Mouse (Mus musculus) heart, postnatal 25 days (tissue): ENCODE results near the gene Pknox1. TPM values are rescaled to one million over a fixed set of nuclear protein-coding genes. Genes with fewer than 3 reads are reported as not detected.
A peak's percentile ranks its signal among the peaks of the same experiment; 100 is the strongest.
"Not testable (repeated sequence)": the region's sequence is repeated elsewhere in the genome, so short reads cannot be mapped to it uniquely, and the experiment has no call there.

Experiments
- DNase-seq: peaks from one replicate; pipeline ENCODE4 v3.0.0; 2022; ENCODE audit warnings: low spot score
- intact Hi-C: fragments of 180-260 bp; cut with DNase I; formaldehyde crosslinking; loops from one replicate; pipeline ENCODE4 v1.15.1; 2025
- total RNA-seq, 2 experiments: library from RNA; stranded (reverse); gene quantifications; 2 replicates each; pipeline ENCODE4 v1.2.3; 2021

Pknox1 gene
- total RNA-seq, 2 experiments from 2014 or later, result 9.9 to 14.6 TPM

DNA sequence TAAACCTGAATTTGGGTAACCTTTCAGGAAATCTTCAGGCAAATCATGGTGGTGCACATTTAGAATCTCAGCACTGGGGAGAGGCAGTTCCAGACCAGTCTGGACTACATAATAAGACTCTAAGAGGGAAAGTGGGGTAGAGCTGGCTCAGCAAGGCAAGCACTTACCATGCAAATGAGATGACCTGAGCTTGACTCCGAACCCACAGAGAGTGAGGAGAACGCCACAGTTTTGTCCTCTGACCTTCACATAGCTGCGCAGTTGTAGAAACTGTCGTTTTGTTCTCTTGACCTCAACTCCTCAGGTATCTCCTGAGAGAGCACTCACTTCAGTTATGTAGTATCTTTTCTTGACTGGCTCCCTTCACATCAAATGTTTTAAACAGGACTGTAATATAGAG lies 24.2 kb downstream of the Pknox1 start:
- DNase-seq, result no peak
- intact Hi-C loops, result no loop called here

DNA sequence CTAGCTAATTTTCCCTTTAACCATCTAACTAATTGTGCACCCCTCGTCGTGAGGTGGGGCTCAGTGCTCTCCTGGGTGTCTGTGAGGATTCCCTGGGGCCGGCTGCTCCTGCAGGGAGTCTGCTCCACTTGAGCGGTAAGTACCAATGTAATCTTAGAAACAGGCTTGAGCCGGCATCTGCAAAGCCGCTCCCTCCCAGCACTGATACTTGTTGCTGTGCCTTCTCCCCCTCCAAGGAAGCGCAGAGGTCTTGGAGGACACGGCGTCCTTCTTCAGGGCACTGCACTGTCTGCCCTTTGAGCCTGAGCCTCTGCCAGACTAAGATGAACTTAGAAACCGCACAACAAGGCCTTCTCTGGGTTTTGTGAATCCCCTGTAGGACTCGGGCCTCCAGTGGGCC lies 26.3 kb downstream of the Pknox1 start:
- intact Hi-C loops, result no loop called here
- no peak for DNase-seq

DNA sequence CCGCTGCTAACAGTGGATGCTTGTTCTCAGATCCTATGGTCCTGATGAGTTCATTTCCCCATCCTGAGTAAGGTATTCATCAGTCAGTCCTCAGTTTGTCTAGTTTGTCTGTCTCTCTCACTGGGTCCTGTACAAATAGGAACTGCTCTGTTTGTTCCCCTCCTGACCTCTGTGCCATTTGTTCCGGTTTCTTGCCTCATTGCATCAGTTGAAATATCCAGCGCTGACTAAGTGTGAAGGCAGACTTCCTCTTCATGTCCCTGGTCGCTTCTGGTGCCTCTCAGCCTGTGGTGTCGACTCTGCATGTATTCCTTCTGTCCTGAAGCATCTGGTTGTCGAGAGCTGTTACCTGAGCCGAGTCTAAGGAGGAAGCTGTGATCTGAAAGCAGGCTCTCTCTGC lies 30.1 kb downstream of the Pknox1 start:
- intact Hi-C loops, result no loop called here
- DNase-seq, result no peak

DNA sequence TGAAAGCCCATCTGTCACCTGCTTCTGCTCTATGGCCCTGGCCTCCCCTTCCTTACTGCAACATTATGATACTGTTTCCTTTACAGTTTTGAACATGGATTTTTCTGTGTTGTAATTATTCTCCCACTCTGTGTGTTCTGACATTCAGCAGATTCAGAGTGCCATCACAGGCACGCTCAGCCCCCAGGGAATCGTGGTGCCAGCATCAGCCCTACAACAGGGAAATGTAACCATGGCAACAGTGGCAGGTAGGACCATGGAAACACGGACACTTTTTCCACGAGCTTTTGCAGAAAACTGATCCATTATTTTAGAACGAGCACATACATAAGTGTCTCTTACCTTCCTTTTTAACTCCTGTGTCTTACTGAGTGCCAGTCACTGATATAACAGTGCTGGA lies 30.5 kb downstream of the Pknox1 start:
- intact Hi-C loops, result no loop called here
- no peak for DNase-seq

DNA sequence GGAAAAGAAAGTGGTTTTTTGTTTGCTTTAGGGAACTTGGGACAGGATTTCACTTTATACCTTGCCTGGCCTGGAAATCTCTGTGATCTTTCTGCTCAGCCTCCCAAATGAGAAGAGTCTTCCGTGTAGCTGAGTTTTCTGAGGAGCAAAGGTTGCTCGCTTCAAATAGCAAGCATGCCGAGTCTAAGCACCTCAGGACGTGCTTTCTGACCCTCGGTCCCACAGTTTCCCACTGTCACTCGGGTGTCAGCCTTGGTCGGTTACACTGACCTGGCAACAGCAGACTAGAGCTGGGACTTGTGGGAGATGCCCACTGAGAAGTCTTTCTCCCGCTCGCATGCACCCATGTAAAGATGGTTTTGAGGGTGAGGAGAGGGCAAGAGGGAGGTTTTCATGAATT lies 33.4 kb downstream of the Pknox1 start:
- no peak for DNase-seq
- intact Hi-C loops, result no loop called here

DNA sequence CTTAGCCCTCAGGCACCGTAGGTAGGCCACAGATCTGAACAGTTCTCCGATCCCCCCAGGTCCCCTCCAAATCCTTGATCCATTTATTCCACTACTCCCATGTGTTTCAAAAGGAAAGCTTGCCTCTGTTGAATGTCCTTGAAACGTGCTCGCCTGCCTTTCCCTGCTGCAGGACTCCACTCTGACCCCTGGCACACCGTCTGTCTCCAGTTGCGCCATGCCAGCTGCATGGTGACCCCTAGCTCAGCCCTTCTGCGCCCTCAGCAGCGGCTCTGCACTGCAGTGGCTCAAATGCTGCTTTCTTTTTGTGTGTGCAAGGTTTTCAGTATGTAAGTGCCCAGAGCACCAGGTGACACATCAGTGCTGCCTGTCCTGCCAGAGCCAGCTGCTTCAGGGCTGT lies 34.1 kb downstream of the Pknox1 start:
- no peak for DNase-seq
- intact Hi-C loops, result no loop called here

DNA sequence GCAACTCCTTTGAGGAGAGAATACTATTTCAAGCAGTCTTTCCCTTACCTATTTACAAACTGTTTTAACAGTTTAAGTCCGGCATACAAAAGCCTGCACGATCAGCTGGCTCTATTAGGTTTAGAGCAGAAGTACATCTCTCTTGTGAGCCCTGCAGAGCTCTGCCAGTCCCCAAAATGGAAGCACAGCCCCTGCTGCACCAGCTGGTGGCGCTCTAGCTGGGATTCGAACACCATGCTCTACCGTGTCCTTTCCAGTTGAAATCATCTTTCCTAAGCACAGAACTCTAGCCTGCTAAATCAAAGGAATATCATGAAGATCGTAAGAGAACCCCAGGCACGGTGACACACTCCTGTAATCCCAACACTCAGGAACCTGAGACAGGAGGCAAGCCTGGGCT lies 41.9 kb downstream of the Pknox1 start:
- intact Hi-C loops, result no loop called here
- DNase-seq, result no peak

DNA sequence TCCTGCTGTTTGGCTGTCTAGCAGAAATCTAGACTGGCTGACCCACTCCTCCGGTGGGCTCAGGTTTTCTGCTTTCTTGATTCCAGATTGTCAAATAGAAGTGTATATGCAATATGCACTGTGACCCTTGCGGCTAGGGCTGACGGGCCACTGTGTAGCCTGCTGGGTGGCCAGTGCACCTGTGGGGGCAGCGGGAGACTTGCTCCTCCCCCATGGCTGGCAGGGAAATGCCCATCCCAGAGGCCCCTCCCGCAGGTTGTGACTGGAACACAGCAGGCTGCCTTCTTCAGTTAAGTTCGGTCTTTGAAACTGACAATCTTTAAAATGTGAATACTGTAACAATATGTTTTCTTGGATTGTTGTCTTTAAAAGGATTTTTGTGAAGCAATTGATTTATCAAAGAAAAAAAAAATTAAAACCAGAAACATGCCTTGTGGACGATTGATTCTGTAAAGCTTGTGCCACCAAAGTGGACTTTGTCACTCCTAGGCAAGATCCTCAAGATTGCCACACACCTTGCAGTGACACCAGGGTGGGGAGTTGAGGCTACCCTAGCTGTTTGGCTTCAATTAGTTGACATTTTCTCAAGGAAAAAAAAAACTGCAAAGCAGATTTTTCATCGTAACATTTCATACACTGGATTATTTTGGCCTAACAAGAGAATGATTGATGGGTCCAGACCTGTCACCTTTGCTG lies 42.9 kb downstream of the Pknox1 start:
- intact Hi-C loops, result no loop called here
- DNase-seq, result no peak

DNA sequence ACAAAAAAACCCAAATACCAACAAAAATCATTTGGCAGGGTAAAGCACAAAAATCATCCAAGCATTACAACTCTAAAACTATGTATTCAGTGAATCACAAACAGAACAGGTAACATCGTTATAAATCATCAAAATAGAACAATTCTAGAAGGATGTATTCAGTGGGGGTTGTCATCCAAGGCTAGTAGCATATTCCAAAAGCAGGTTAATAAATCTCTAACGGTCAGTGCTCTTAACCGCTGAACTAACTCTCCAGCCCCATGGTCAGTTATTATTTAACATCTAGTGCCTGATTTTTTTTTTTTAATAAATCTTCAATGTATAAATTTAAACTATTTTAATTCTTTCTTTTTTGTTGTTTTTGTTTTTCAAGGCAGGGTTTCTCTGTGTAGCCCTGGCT lies 44.6 kb downstream of the Pknox1 start:
- DNase-seq, intact Hi-C loops: not testable (repeated sequence)

DNA sequence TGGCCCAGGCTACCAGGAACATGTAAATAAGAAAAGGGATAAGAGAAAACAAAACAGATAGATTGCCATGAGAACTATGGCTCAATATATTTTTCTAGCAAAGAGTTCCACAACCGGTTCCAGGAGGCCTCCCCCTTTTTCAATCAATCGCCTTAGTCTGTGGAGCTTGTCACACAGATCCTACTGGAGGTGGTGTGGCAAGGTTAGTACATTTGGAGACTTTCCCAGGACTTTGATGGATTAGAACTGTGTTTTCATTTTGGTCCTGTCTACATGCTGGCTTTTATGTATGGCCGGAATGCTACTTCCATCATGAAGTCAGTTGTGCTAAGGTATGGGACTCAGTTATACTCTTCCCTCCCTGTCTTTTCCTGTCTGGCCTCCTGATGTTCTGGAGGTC lies 45.4 kb downstream of the Pknox1 start:
- DNase-seq, result no peak
- intact Hi-C loops, result no loop called here

DNA sequence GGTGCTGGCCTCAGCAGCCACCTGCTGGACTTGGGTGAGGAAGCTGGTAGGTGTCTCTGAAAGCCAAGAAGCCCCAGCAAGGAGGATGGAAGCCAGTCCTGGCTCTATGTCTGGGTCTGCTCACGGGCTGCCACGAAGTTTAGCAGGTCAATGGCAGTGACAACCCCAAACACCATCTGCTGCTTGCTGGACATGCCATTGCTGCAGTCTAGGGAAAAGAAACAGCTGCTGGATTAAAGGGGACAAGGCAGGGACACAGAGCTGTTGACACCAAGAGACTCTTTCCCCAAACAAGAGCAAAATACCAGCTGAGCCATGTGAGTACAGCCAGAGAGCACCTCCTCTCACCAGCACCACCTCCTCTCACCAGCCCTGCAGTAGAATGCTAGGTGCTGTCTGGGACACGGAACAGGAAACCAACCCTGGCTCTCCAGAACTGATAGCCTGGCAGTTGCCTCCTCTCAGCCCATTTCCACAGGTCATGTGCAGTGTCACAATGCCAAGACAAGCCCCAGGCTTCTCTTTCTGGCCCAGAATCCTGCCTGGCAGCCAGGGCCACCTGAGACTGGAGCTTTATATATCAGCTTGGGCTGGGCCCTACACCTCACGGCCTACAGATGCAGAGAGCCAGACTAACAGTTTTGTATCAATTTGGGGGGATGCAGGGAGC lies 48.7 kb downstream of the Pknox1 start:
- peak; percentile 30 for DNase-seq
- intact Hi-C loops, result no loop called here

DNA sequence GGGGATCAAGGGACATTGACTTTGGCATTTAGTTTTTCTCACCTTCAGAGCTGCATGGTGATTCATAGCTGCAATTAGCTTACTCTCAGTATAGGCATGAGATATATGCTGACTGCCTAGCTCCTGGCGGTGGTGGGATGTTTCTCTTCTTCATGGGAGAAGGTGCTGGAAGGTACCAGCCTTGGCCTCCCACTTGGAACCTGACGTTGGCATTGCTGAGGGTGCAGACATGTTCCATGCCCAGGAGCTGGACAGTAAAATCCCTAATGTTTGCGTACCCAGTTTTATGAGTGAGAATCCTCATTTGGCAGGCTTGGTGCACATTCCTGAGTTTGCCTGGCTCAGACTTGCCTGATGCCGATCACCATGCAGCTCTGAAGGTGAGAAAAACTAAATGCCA lies 58.6 kb downstream of the Pknox1 start:
- intact Hi-C loops, result no loop called here
- DNase-seq, result no peak

DNA sequence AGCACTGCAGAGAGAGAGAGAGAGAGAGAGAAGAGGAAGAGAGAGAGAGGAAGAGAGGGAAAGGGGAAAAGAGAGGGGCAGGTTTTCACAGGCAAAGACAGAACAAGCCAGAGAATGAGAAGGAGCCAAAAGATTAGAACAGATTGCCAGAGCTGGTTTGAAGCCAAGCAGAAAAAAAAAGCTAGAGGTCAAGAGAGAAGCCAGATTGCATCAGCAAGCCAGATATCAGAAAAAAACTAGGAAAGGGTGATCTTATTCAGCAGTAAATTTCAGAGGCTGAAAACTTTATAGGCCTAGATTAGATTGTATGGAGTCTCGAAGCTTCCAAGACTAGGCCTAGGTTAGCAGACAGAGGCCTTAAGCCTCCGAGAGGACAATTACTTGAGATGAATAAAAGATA lies 63.4 kb downstream of the Pknox1 start:
- DNase-seq, result no peak
- intact Hi-C loops, result no loop called here

DNA sequence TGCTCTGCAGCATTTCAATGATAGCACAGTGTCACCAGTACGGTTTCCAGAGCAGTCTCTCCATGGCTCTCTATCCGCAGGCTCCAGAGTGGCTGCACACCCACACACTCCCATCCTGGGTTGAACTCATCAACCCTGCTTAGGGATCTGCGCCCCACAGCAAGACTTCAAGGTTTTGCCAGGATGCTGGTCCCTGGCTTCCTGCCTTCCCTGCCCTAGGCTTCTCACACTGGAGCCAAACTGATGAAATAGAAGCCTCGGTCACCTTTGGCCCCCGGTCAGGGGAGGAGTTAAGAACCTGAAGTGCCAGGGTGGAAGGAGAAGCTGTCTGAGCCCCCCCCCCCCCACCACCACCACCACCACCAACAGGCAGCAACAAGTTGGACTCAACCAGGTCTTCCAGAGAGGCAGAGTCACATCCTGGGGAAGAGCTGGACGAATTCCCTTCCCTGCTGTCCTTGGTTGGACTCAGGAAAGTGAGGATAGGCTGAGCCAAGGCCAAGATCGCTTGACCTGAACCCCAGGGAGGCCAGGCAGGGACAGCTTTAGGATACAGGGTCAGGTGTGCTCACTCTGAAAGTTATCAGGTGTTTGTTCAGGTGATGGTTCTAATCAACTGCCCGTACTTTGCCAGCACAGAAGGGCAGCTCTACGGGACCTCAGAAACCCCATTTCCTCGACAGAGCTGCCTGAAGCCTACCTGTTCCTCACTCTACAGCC lies 66.7 kb downstream of the Pknox1 start:
- no peak for DNase-seq
- intact Hi-C loops, result no loop called here

DNA sequence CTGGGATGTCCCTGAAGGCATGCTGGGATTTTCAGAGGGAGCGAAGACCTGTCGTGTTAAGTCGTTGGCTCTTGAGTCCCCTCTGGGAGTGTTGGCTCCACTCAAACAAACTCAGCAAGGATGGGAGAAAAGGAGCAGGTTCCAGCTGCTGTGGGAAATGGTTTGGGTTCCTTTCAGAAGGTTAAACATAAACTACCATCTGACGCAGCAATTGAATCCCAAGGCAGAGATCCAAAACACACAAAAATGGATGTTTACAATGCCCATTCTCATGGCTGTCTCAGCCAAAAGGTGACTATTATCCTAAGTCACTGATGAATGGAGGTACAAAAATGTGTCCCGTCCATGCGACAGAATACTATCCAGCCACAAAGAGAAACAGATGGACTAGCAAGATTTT lies 68.5 kb downstream of the Pknox1 start:
- intact Hi-C loops, result no loop called here

DNA sequence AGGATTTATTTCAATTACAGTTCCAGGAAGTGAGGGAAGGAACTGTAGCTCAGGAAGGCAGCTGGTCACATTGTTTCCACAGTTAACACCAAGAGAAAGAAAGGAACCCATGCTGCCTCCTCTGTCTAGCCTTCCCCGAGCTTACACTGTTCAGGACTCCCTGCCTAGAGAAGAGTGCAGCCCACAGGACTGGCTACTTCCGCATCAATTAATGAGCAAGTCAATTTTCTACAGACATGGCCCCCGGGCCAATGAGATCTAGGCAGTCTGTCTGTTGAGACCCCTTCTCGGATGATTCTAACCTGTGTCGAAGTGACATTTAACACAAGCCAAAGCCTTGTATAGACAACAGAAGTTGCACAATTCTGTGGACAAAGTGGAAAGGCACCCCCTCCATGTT lies 70.4 kb downstream of the Pknox1 start:
- intact Hi-C loops, result no loop called here
- DNase-seq, result no peak

More for the DNA sequence above, 68.5 kb downstream of the Pknox1 start:
- DNase-seq, result no peak

DNA sequence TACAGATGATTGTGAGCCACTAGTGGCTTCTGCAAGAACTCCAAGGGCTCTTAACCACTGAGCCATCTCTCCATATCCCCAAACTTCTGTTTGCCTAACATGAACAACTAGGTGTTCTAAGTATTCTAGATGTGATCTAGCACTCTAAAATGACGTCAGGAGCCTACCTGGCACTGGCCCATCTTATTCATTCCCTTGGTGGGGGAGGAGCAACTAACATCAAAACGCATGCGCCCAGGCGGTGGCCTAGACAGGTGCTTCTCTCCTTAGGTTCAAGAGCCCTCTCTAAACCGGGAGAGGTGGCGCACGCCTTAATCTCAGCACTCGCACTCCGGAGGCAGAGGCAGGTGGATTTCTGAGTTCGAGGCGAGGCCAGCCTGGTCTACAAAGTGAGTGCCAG lies 71.2 kb downstream of the Pknox1 start:
- DNase-seq, result no peak
- intact Hi-C loops, result no loop called here

DNA sequence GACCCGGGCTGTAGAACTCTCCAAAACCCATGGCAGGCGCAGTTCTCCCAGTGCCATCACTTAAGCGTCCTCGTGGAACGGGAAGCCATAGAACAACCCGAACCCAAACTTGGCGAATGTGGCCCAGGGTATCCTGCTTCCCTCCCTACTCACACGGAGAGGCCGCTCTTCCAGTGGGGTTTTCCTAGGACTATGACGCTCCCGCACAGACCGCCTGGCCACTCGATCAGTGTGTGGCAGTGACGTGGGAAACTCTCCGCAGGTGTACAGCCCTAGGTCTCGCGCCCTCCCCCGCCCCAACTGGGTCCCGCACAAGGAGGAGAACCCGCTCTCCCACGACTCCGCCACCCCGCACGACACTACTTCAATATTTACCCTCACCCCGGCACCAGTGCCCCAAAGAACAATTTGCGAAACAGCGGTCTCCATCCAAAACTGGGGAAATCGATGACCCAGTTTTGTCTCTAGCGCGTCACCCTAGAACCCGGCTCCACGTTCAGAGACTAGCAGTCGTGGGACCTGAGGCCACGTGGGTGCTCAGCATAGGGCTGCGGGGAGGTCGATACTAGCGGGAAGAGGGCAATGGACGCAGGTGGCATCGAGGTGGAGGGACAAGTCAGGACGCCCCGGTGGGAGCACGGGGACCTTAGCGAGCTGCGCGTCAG lies 71.9 kb downstream of the Pknox1 start:
- no peak for DNase-seq
- intact Hi-C loops, result no loop called here

DNA sequence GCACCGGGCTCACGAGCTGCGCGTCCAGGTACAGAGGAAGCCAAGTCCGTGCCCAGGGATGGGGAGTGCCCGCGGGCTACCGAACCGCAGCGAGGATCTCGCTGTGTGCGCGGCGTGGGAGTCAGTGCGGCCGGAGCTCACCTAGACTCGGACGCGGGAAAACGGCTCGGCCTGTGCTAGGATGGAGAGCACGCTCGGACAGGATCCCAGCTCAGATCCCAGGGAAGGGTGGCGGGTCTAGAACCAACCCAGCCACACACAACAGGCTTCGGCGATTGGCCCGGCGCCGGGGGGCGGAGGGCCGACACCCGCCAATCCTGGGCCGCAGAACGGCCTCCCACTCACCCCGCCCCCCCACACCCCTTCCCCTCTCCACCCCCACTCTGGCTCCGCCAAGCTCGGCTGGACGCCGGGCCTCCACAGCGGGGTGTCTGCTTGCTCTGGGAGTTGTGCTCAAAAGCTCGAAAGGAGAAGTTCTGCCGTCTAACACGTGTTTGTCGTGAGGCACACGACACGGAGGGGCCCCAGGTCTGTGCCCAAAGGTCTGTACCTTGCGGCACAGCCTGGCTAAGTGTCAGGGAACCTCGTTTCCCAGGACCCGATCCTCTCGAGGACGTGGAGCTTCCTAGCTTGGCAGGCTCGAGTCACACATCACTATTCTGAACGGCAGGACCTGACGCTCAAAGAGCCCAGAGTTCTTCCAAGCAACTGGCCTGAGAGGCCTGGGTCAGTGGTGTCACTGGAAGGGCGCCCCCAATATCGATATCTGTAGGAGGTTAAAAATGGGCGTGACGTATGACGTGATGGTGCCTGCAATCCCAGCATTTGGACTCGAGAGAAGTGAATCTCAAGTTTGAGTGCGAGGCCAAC lies 72.6 kb downstream of the Pknox1 start, which contains the start of gene Cbs:
Cbs (minus strand) TSS at position 297 of the 870 bp plus-strand sequence.
- intact Hi-C loops, result no loop called here
- DNase-seq, result peak; percentile 76
